Mouse (Mus musculus): ENCODE results near the gene Igsf9. TPM values are rescaled to one million over a fixed set of nuclear protein-coding genes. Genes with fewer than 3 reads are reported as not detected.

Gene Igsf9
- polyA plus RNA-seq, 1 experiment from 2014 or later, result 61.0 TPM

- H3K27me3 ChIP-seq, result no peaks in the 10 kb centered on the region
- H3K27ac ChIP-seq (replicated peaks), result no peak overlapping the region
- peak overlapping the region; percentile 74 for H3K4me2 ChIP-seq (replicated peaks)
- H3K9me3 ChIP-seq (replicated peaks), result no peaks in the 10 kb centered on the region
- H3K36me3 ChIP-seq, result no peaks in the 10 kb centered on the region
- no peak for ATAC-seq (ENCODE audit: insufficient number of reproducible peaks, low FRiP score, low TSS enrichment, low read depth)
- 51% methylated on average over 13 of the region's 13 CpGs for WGBS
- H3K9ac ChIP-seq, result no peak overlapping the region
- H3K4me3 ChIP-seq (replicated peaks), result peak overlapping the region; percentile 55
- peaks cover 66% of the 10 kb centered on the region for H3K4me1 ChIP-seq
Measured at GRCm38 (mm10) chr1:172484671-172485070, 3.1 kb downstream of the Igsf9 start.

- no peak overlapping the region for H3K27ac ChIP-seq (replicated peaks)
- H3K9ac ChIP-seq, result no peak overlapping the region
- H3K4me2 ChIP-seq (replicated peaks), result peak overlapping the region; percentile 74
- peak overlapping the region; percentile 10; the same call in 1 of the 2 replicates for H3K4me3 ChIP-seq (replicated peaks)
- no peak for ATAC-seq (ENCODE audit: insufficient number of reproducible peaks, low FRiP score, low TSS enrichment, low read depth)
- no peaks in the 10 kb centered on the region for H3K27me3 ChIP-seq
- no peaks in the 10 kb centered on the region for H3K9me3 ChIP-seq (replicated peaks)
- peaks cover 73% of the 10 kb centered on the region for H3K4me1 ChIP-seq
- no peaks in the 10 kb centered on the region for H3K36me3 ChIP-seq
- WGBS, result 27% methylated on average over 6 of the region's 6 CpGs
Measured at GRCm38 (mm10) chr1:172485821-172486220, 4.2 kb downstream of the Igsf9 start.

GRCm38 (mm10) chr1:172486236-172486635 is 4.6 kb downstream of the Igsf9 start:
- H3K36me3 ChIP-seq, result 0 out of 2 replicates have a peak, but pooled peaks cover 2% of the 10 kb centered on the region
- 0 out of 2 replicates have a peak overlapping the region, but pooled peaks have one; percentile 28 for H3K27ac ChIP-seq (replicated peaks)
- H3K4me1 ChIP-seq, result peaks cover 69% of the 10 kb centered on the region
- no peak overlapping the region for H3K9ac ChIP-seq
- peak overlapping the region; percentile 74 for H3K4me2 ChIP-seq (replicated peaks)
- H3K27me3 ChIP-seq, result no peaks in the 10 kb centered on the region
- no peak overlapping the region; the same call in 1 of the 2 replicates for H3K4me3 ChIP-seq (replicated peaks)
- 33% methylated on average over 4 of the region's 4 CpGs for WGBS
- no peak for ATAC-seq (ENCODE audit: insufficient number of reproducible peaks, low FRiP score, low TSS enrichment, low read depth)
- H3K9me3 ChIP-seq (replicated peaks), result no peaks in the 10 kb centered on the region

GRCm38 (mm10) chr1:172486651-172487050 is 5.1 kb downstream of the Igsf9 start:
- no peak overlapping the region for H3K4me3 ChIP-seq (replicated peaks)
- no peak for ATAC-seq (ENCODE audit: insufficient number of reproducible peaks, low FRiP score, low TSS enrichment, low read depth)
- 0 out of 2 replicates have a peak, but pooled peaks cover 4% of the 10 kb centered on the region for H3K36me3 ChIP-seq
- 0 out of 2 replicates have a peak overlapping the region, but pooled peaks have one; percentile 28 for H3K27ac ChIP-seq (replicated peaks)
- 65% methylated on average over 5 of the region's 5 CpGs for WGBS
- peak overlapping the region; percentile 74; the same call in 1 of the 2 replicates for H3K4me2 ChIP-seq (replicated peaks)
- peaks cover 65% of the 10 kb centered on the region for H3K4me1 ChIP-seq
- H3K27me3 ChIP-seq, result no peaks in the 10 kb centered on the region
- no peak overlapping the region for H3K9ac ChIP-seq
- H3K9me3 ChIP-seq (replicated peaks), result no peaks in the 10 kb centered on the region

- Histone ChIP-seq H3K36me3 (0 out of 2 replicates have a peak, but pooled peaks cover 4% of the 10 kb centered on the region), H3K4me3 (replicated peaks) (no peak overlapping the region), H3K27ac (replicated peaks) (no peak overlapping the region), H3K27me3 (no peaks in the 10 kb centered on the region), H3K9me3 (replicated peaks) (no peaks in the 10 kb centered on the region), H3K4me1 (peaks cover 58% of the 10 kb centered on the region), H3K9ac (no peak overlapping the region), H3K4me2 (replicated peaks) (no peak overlapping the region)
- no peak for ATAC-seq (ENCODE audit: insufficient number of reproducible peaks, low FRiP score, low TSS enrichment, low read depth)
- WGBS, result 63% methylated on average over 4 of the region's 4 CpGs
Measured at GRCm38 (mm10) chr1:172487859-172488258, 6.3 kb downstream of the Igsf9 start.

GRCm38 (mm10) chr1:172488831-172489230 is 7.2 kb downstream of the Igsf9 start:
- no peaks in the 10 kb centered on the region for H3K27me3 ChIP-seq
- H3K36me3 ChIP-seq, result 0 out of 2 replicates have a peak, but pooled peaks cover 4% of the 10 kb centered on the region
- 79% methylated on average over 7 of the region's 7 CpGs for WGBS
- H3K9me3 ChIP-seq (replicated peaks), result no peaks in the 10 kb centered on the region
- no peak for ATAC-seq (ENCODE audit: insufficient number of reproducible peaks, low FRiP score, low TSS enrichment, low read depth)
- H3K27ac ChIP-seq (replicated peaks), result no peak overlapping the region
- H3K9ac ChIP-seq, result no peak overlapping the region
- no peak overlapping the region for H3K4me2 ChIP-seq (replicated peaks)
- H3K4me3 ChIP-seq (replicated peaks), result no peak overlapping the region
- H3K4me1 ChIP-seq, result peaks cover 49% of the 10 kb centered on the region

- ATAC-seq (ENCODE audit: insufficient number of reproducible peaks, low FRiP score, low TSS enrichment, low read depth), result no peak
- peak overlapping the region; percentile 54 for H3K4me2 ChIP-seq (replicated peaks)
- no peak overlapping the region for H3K27ac ChIP-seq (replicated peaks)
- peak overlapping the region; percentile 38 for H3K4me3 ChIP-seq (replicated peaks)
- no peaks in the 10 kb centered on the region for H3K9me3 ChIP-seq (replicated peaks)
- H3K36me3 ChIP-seq, result 0 out of 2 replicates have a peak, but pooled peaks cover 4% of the 10 kb centered on the region
- H3K4me1 ChIP-seq, result peaks cover 40% of the 10 kb centered on the region
- H3K27me3 ChIP-seq, result no peaks in the 10 kb centered on the region
- H3K9ac ChIP-seq, result 0 out of 2 replicates have a peak overlapping the region, but pooled peaks have one; percentile 27
- 55% methylated on average over 12 of the region's 12 CpGs for WGBS
Measured at GRCm38 (mm10) chr1:172489585-172490250, 8.1 kb downstream of the Igsf9 start.

- Histone ChIP-seq H3K9me3 (replicated peaks) (no peaks in the 10 kb centered on the region), H3K36me3 (0 out of 2 replicates have a peak, but pooled peaks cover 4% of the 10 kb centered on the region), H3K4me2 (replicated peaks) (peak overlapping the region; percentile 54), H3K27me3 (no peaks in the 10 kb centered on the region), H3K4me1 (peaks cover 36% of the 10 kb centered on the region), H3K27ac (replicated peaks) (no peak overlapping the region), H3K4me3 (replicated peaks) (peak overlapping the region; percentile 38), H3K9ac (0 out of 2 replicates have a peak overlapping the region, but pooled peaks have one; percentile 27)
- ATAC-seq (ENCODE audit: insufficient number of reproducible peaks, low FRiP score, low TSS enrichment, low read depth), result peak; percentile 40
- 11% methylated on average over 10 of the region's 10 CpGs for WGBS
Measured at GRCm38 (mm10) chr1:172490261-172490661, 8.7 kb downstream of the Igsf9 start.

GRCm38 (mm10) chr1:172492047-172492446 is 10.5 kb downstream of the Igsf9 start:
- Histone ChIP-seq H3K9me3 (replicated peaks) (no peaks in the 10 kb centered on the region), H3K27me3 (no peaks in the 10 kb centered on the region), H3K36me3 (0 out of 2 replicates have a peak, but pooled peaks cover 13% of the 10 kb centered on the region), H3K9ac (no peak overlapping the region), H3K4me1 (peaks cover 24% of the 10 kb centered on the region), H3K4me3 (replicated peaks) (no peak overlapping the region), H3K4me2 (replicated peaks) (no peak overlapping the region), H3K27ac (replicated peaks) (no peak overlapping the region)
- WGBS, result 85% methylated on average over 8 of the region's 8 CpGs
- no peak for ATAC-seq (ENCODE audit: insufficient number of reproducible peaks, low FRiP score, low TSS enrichment, low read depth)

- H3K4me1 ChIP-seq, result peaks cover 12% of the 10 kb centered on the region
- no peaks in the 10 kb centered on the region for H3K27me3 ChIP-seq
- ATAC-seq (ENCODE audit: insufficient number of reproducible peaks, low FRiP score, low TSS enrichment, low read depth), result no peak
- WGBS, result 67% methylated on average over 6 of the region's 6 CpGs
- H3K27ac ChIP-seq (replicated peaks), result no peak overlapping the region
- no peak overlapping the region for H3K9ac ChIP-seq
- H3K36me3 ChIP-seq, result peaks cover 27% of the 10 kb centered on the region; the same call in 1 of the 2 replicates
- H3K4me2 ChIP-seq (replicated peaks), result no peak overlapping the region
- H3K4me3 ChIP-seq (replicated peaks), result no peak overlapping the region
- no peaks in the 10 kb centered on the region for H3K9me3 ChIP-seq (replicated peaks)
Measured at GRCm38 (mm10) chr1:172493516-172493915, 11.9 kb downstream of the Igsf9 start.

- Histone ChIP-seq H3K4me2 (replicated peaks) (no peak overlapping the region), H3K9me3 (replicated peaks) (no peaks in the 10 kb centered on the region), H3K4me3 (replicated peaks) (no peak overlapping the region), H3K36me3 (peaks cover 27% of the 10 kb centered on the region; the same call in 1 of the 2 replicates), H3K27ac (replicated peaks) (no peak overlapping the region), H3K27me3 (no peaks in the 10 kb centered on the region), H3K9ac (no peak overlapping the region), H3K4me1 (peaks cover 19% of the 10 kb centered on the region)
- 83% methylated on average over 17 of the region's 17 CpGs for WGBS
- ATAC-seq (ENCODE audit: insufficient number of reproducible peaks, low FRiP score, low TSS enrichment, low read depth), result no peak
Measured at GRCm38 (mm10) chr1:172496030-172496429, 14.4 kb downstream of the Igsf9 start.
